Mouse (Mus musculus) liver, postnatal 0 days (tissue): ENCODE data around the gene H2-T24.
"Not testable (repeated sequence)": the region's sequence is repeated elsewhere in the genome, so short reads cannot be mapped to it uniquely, and the experiment has no call there.

ENCODE experiments used
- CTCF ChIP-seq: sonication (generic); IDR thresholded peaks from 2 replicates; pipeline ENCODE4 v1.5.1; 2016; ENCODE audit warnings: antibody characterized with exemption, low read depth
- EP300 ChIP-seq: IDR thresholded peaks from 2 replicates; pipeline ENCODE4 v1.6.1; 2016; ENCODE audit warnings: antibody characterized with exemption, low read depth, mild to moderate bottlenecking

DNA sequence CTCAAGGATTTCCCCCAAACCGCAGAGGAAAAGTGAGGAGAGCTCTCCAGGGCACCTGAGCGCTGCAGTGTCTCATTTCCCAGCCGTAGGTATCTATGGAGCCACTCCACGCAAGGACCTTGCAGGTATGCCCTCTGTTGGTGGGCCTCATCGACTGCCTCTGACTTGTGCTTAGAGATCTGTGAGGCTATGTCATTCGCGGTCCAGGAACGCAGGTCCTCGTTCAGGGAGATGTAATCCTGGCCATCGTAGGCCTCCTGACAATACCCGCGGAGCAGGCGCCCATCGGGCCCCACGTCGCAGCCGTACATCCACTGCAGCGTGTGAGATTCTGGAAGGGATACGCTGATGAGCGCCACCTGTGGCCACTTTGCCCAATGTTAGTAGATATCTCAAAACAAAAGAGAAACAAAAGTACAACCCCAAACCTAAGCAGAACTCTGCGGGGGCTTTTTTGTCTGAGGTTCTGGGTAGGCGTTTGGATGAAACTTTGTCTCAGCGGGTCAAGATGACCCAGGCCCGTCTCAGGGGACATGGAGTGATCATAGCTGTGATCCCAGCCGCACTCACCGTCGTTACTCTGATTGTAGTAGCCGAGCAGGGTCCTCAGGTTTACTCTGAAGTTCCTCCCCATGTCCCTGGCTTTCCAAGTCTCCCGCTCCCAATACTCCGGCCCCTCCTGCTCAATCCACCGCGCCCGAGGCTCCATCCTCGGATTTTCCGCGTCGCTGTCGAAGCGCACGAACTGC, 11.4 kb upstream of the H2-T24 start:
- peak; percentile 67 for TF ChIP-seq CTCF
- TF ChIP-seq EP300 = not testable (repeated sequence)
